Mouse (Mus musculus) mesoderm, embryonic 11.5 days (tissue): Measurements from ENCODE around the gene Txnrd2.

Source experiments
- DNase-seq: peaks from one replicate; pipeline ENCODE4 v3.0.0-alpha.2; 2012; ENCODE audit warnings: low read depth, low spot score

Gene Txnrd2

DNA sequence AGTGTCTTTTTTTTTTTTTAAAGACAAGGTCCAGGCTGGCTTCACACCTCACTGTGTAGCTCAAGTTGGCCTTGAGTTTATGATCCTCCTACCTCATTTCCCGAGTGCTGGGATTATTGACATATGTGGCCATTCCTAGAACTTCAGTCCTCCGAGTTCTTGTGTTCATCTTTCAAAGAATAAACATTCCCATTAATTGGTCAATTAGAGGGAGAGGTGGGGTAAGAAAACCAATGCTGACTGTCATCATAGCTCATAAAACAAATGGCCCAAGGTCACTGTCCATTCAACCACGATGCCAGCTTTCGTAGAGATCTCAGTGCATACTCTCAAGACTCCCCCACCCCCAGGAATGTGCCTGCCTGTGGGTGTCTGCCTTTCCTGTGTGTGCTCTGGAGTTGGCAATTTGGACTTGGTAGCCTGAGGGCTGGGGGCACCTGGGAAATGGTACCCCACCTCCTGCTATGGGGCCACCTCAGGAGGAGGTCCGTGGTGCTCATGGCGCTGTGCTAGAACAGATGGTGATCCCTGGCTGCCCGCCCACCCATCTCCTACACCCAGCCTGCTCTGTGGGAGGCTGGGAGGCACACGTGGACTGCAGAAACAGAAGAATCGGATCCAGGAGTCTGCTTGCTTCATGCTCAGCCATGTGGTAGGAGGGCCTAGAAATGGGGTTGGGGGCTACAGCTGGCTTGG is 25.4 kb downstream of the Txnrd2 start:
- DNase-seq: no peak

DNA sequence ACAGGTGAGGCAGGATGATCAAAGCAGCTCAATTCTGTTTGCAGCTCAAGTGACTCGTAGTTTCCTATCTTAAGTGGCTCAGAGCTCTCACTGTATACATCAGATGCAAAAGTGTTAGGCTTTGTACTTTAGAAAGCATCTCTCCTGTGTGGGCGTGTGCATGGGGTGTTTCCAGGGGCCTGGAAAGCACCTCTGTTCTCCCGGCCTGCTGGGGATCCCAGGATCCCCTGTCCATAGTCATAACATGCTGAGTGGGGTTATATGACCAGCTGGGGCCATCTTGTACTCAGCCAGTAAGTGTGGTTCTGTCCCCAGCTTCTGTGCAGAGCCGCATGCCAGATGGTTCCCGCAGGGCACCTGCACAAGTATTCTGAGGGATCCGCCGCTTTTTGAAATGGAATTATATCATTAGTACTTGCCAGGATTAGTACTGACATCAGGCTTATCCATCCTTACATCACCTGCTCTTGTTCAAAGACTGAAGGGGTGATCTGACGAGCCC is 26.2 kb downstream of the Txnrd2 start:
- no peak for DNase-seq

DNA sequence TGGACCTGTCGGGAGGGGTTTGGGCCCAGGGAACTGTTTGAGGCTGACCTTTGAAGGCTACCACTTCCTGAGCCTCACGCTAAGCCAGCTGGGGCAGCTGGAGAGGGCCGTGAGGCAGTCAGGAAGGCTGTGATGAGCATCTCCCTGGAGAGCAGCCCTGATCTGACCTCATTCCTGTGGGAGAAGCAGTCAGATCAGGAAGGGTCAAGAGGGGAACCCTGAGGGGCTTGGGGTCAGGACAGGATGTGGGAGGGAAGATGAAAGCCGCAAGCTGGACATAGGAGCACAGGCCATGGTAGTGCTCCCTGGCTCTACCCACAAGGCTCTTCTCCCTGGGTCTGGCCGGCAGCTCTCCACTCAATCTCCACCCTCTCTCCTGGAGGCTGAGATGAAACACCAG is 27.7 kb downstream of the Txnrd2 start:
- peak; percentile 51 for DNase-seq

DNA sequence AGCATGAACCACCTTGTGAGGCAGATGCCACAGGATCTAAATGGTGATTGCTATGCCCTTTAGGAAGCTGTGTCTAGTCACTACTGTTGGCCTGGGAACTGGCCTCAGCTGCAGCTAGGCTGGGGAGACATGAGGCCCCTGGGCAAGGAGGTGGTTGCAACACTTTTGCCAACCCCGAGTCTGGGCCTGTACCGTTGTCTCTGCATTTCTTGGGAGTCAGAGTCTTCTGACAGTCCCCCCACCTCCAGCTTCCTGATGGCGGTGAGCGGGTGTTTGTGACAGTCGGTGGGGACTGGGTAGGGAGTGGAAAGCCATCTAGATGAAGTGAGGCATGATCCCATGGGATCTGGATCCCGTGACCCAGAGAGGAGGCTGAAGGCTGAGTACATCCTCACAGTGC is 29.2 kb downstream of the Txnrd2 start:
- DNase-seq: no peak

DNA sequence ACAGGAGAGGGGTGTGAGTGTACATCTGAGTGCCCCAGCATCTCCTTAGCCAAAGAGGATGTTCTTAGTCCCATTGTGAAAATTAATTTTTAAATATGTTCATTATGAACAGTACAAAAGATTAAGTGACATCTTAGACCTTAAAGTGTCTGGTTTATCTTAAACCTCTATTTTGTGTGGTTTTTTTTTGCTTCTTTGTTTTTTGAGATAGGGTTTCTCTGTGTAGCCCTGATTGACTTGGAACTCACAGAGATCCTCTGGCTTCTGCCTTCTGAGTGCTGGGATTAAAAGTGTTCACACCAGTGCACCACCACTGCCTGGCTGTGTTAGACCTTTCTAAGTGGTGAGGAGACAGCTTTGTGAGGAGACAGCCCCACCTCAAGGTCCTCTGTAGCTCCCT is 32.5 kb downstream of the Txnrd2 start:
- no peak for DNase-seq

DNA sequence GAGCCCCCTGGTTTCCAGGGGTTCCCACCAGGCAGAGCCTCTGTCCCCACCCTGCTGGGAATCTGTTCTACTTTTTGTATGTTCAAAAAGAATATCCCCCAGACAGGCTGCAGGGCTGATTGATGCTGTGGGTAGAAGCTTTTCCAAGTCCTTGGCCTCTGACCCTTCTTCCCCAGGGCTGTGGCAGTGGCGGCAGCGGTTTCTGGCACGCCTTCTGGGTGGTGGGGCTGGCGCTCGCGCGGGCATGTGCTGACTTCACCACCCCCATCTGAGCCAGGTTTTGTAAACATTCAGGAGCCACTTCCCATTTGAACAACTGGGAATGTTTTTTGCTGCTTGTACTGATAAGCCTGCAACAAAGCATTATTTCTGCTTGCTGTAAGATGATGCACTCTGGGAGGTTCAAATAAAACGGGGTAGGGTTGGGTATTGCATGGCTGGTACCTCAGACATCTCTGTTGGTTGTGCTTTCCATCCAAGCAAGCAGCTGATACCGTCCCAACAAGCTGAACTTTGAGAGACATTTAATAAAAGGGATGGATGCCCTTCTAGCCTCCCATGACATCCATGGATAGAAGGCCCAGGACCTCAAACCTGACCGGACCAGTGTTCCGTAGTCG is 33.3 kb downstream of the Txnrd2 start:
- no peak for DNase-seq

DNA sequence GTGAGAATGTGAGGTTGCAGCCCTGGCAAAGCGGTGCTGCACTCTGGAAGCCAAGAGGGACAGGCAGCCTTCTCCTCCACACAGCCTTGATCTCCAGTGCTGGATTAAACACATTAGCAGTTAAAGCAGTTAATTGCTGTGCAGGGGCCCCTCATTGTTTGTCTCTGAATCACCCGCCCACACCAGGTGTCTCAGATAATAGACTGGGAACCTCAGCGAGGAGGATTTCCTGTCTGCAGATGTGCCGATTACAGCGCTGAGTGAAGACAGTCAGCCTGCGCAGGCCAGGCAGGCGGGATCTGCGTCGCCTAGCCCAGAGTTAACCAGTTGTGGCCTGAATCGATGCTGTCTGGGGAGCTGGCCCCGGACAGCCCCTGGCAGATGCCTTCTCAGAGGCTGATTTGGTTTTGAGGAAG is 33.8 kb downstream of the Txnrd2 start:
- peak; percentile 70 for DNase-seq

DNA sequence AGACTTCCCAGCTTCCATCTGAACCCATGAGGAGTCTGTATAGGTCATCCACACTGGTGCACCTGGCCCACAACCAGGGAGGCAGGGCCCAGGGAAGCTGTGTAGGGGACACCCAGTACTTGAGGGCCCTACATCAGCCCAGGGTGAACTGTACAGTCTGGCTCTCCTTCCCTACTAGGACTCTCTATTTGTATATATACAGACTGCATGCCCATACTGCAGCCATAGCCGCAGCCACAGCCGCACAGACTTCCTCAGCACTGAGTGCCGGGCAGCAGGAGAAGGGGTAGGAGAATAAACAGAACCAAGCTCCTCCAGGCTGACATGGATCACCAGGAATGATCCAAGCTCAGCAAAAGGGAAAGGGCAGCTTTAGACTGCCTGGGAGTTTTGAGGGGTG is 34.6 kb downstream of the Txnrd2 start:
- DNase-seq: no peak

DNA sequence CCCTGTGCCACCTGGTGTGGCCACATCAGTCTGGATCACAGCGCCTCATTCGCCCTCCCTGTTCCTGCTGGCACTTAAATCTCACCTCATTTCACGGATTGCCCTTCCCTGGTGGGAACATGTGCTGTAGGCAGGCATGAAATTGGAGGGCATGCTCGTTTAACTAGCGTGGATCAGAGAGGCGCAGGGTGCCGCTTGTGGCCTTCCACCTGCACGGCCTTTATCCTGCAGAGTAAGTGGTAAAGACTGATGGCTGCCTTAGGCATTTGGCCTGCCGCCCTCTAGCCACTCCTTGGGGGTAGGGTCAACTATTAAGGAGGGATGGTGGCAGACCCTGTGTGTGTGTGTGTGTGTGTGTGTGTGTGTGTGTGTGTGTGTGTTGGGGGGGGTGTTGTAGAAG is 35.8 kb downstream of the Txnrd2 start:
- no peak for DNase-seq

DNA sequence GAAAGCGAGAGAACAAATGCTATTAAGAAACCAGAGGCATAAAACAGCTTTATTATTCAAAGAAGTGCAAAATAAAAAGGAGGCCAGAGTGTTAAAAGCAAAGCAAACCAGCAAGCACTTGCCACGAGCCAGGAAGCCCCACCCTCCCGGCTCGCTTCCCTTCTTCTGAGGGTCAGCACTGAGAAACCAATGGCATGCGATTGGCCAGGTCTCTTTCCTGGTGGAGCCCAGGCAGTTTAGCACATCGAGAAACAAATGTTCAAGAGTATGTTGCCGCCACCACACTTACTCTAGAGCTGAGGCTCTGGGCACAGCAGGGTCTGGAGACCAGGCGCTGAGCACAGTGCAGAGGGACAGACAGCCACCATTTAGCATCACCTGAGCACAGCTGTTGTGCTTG is 36.4 kb downstream of the Txnrd2 start:
- no peak for DNase-seq

DNA sequence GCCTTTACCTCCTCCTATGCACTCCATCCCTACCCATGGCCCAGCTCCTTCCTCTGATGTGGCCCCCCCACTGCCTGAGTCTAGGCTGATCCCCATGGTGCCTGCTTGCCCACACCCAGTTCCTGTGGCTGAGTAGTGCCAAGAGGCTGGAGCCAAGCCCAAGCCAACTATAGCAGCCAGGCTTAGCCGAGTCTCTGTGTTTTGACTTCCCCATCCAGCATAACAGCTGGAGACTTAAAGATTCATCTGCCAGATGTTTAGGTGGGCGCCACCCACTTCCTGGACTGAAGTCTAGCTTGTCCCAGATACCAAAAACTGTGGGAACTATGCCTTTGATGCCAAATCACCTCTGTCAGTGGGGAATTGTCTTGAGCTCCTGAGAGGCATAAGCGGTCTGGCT is 38.1 kb downstream of the Txnrd2 start:
- no peak for DNase-seq

DNA sequence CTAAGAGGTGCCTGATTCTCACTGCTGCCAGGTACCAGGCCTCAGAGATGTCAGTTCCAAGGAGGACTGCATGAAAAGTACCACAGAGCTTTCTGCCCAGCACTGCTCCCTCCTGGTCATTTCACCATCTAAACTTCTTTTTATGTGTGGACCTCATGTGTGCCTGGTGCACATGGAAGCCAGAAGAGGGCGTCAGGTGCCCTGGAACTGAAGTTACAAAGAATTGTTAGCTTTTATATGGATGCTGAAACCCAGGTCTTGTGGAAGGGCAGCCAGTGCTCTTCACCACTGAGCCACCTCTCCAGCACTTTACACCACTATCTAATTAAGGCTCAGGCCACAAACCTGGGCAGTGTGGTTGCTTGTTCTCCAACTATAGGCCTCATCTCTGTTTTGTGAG is 44.6 kb downstream of the Txnrd2 start:
- DNase-seq: no peak

DNA sequence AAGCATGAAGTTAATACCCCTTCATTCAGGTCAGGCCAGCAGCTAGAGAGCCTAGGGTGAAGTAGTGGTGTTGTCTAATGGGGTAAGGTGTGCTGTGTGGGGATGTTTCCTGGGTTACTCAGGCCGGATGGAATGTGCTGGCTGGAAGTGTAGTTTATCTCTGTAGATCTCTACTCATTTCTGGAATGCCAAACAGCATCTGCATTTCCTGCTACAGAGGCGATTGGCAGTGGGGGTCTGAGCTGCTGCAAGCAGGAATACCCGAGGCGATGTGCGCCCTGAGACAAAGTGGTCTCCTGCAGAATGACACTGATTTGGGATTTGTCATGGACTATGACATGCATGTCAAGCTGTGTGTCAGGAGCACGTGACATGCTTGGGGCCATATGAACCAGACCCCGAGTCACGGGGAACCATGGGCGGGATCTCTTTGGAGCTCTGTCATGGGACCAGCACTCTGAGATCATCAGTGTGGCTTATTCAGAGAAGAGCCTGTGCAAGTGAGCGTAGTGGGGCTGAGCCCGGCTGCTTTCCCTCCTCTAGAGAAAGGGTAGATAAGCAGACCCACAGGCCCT is 45.3 kb downstream of the Txnrd2 start:
- DNase-seq: no peak

DNA sequence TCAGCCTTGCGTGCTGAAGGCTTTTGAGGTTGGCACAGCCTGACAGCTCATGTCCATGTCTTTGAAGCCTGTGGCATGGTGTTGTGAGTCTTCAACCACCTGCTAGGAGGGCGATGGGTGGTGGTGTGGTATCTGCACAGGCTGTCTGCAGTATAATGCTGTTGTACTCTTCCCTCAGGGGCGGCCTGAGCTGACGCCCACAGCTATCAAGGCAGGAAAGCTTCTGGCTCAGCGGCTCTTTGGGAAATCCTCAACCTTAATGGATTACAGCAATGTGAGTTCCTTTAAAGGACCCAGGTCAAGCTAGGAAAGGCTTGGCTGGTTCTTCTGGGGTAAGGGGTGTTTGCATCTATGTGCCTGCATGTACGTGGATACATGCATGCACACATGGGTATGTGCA is 45.8 kb downstream of the Txnrd2 start:
- no peak for DNase-seq

DNA sequence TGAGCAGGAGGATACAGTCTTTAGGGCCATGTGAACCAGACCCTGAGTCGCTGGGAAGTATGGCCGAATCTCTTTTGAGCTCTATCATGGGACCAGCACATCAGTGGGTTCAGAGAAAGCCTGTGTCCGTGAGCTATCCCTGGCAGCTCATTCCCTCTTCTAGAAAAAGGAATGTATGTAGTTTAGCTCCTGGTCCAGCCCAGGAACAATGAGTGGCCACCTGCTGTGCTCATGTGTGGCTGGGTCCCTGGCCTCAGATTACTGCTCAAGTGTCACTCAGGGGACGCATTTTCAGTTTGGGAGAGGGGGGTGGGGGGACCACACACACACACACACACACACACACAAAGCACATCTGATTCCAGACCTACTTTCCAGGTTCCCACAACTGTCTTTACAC is 46.2 kb downstream of the Txnrd2 start:
- DNase-seq: no peak

DNA sequence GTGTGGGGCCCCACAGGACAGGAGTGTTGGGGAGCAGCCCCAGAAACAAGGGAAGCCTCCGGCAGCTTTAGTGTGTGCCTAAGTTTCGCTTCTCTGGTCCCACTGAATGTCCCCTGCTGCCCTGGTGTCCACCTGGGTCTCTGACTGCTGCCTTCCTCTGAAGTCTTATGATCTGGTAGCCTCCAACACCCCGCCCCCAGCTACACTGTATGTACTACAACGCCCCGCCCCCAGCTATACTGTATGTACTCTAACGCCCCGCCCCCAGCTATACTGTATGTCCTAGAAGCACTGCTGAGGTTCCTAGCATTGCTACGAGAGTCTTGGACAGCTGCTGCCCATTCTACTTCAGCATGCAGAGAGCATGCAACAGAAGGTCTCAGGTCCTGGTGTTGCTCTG is 46.8 kb downstream of the Txnrd2 start:
- no peak for DNase-seq

DNA sequence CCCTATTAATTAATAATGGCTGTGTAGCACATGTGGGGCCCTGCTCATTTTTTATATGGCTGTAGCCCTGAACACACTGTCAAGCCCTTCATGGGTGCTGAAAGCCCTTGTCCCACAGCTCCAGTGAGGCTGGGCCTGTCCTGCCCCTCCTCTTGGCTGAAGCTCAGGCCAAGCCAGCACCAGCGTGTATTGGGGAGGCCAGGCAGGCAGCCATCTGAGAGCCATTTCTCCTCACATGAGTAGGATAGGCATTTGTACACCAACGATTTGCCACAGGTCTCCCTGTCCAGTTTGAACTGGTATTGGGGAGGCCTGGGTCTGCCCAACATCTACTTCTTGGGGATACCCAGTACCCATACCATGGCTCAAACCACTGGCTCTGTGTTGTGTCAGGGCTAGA is 47.8 kb downstream of the Txnrd2 start:
- no peak for DNase-seq

DNA sequence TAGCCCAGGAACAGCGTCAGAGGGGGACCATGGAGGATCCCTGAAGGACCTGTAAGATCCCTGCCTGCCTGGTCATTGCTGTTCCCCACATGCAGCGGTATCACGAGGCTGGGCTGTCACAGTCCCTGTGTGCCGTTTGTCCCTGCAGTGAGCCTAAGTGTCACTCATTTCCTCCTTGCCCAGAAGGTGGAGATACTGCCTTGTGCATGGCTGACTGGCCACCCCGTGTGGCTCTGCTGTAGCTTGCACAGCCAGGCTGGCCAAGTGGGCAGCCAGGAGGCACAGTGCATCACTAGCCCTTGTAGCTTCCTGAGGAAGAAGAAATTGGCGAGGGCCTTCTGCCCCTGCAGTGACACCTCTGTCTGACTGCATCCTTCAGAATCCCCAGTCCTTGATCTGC is 51.8 kb downstream of the Txnrd2 start:
- no peak for DNase-seq

DNA sequence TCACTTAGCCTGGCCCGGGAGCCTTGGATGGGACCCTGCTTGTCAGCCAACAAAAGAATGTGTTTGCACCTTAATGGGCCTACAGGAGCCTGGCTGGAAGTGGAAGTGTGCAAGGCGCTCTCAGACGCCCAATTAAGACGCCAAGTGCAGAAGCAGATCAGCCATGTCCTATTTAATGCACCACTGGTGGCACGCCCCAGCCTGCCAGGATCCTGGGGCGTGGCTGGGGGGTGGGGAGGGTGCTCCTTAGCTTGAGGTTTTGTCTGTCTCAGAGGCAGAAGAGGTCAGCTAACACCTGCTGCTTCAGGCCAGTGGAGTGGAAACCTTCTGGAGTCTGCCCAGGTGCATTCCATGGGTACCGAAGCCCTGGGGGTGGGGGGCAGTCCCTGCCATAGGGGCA is 53.5 kb downstream of the Txnrd2 start:
- DNase-seq: no peak

DNA sequence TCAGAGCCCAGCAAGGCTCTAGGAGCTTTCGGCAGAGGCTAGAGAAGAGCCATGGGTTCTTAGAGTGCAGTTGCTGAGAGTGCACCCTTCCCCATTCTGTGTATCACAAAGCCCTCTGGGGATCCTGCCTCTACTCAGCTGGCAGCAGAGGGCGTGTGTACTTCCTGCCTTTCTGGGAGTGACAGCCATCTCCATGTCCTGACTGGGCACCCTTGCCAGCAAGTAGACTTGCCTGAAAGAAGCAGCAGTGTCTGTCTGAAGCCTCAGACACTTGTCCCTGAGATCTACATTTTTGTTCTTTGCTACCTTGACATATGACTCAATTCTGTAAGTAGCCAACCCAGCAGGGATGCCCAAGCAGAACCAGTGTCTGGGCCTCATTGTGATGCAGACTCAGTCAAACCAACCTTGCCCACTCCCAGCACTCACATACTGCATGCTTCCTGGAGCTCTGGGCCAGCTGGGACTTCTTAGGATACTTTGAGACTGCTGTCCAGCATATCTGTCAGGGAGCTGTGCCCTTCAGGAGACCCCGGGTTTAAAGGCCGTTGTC is 54.8 kb downstream of the Txnrd2 start:
- no peak for DNase-seq

DNA sequence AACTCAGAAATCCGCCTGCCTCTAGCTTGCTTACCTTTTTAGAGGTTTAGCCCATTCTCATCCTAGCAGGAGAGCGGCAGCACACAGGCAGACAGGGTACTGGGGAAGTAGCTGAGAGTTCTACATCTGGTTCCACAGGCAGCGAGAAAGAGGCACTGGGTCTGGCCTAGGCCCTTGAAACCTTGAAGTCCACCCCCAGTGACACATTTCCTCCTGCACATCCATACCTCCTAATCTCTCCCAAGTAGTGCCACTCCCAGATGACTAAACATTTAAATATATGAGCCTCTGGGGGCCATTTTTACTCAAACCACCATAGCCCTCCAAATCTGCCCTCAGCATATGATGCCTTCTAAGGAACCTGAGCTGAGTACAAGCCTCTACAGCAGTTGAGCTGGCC is 56.2 kb downstream of the Txnrd2 start:
- DNase-seq: no peak

DNA sequence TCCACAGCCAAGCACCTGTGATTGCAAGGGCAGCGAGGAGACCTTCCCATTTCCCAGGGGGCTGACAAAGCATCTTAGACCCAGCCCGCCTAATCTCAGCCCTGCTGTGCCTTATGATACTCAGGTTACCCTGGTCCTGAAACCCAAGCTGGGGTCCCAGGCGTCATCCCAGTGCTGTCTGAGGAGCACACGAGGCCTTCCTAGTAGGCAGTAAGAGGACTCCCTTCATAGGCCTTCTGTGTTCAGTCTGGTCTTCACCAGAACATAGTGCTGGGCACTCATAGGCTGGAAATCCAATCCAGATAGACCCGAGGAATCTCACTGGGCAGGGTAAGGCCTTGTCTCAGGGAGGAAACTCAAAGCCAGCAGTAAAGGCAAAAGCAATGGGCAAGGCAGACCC is 57.7 kb downstream of the Txnrd2 start:
- no peak for DNase-seq

DNA sequence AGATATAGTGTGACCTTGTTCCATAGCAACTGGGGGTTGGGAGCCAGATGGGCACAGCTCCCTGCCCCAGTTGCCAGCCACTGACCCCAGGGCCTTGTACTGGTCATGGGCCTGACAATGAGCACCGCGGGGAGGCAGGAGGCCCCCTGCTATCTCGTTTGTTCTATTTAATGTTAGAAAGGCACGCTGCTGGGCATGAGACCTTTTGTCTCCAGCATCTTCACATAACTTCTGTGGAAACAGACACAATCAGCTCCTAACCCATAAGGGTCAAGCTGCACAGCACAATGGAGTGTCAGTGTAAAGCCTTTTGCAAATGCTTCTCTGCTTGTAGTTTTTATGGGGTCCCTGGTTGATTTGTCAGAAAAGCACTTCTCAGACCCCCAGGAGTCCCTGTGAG is 58.2 kb downstream of the Txnrd2 start:
- no peak for DNase-seq
